Mouse (Mus musculus) lung, adult 2 months (tissue): ENCODE data around the gene Nab1.

Source experiments
- CTCF ChIP-seq: fragments of 200-500 bp; IDR thresholded peaks from 2 replicates; pipeline ENCODE4 v1.5.1; 2011; ENCODE audit warnings: mild to moderate bottlenecking, low read length, control low read depth; ENCODE audit not compliant: insufficient read depth
- POLR2A ChIP-seq: fragments of 200-500 bp; IDR thresholded peaks from 2 replicates; pipeline ENCODE4 v1.6.1; 2011; ENCODE audit warnings: low read depth, mild to moderate bottlenecking, control low read depth, low read length, borderline replicate concordance; ENCODE audit errors: extremely low read depth

DNA sequence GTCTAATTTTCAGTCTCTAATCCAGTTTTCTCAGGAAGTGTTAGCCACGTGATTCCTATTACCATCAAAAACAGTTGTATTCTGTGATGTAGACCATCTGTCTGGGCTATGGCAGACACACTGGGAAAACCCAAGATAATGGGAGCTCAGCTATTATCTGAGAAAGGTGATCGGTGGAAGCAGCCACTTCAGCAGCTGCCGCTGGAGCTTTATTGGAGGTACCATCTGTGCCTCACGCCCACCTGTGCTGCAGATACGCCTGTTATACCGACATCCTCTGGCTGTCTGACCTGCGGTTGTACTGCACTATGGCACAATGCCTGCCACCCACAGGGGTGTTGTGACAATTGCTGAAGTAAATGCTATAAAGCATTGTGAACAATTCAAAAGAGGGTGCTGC is 23.7 kb upstream of the Nab1 start:
- TF ChIP-seq CTCF (no peak), POLR2A (no peak)
